Mouse (Mus musculus): ENCODE measurements around the gene Snx1.

DNA sequence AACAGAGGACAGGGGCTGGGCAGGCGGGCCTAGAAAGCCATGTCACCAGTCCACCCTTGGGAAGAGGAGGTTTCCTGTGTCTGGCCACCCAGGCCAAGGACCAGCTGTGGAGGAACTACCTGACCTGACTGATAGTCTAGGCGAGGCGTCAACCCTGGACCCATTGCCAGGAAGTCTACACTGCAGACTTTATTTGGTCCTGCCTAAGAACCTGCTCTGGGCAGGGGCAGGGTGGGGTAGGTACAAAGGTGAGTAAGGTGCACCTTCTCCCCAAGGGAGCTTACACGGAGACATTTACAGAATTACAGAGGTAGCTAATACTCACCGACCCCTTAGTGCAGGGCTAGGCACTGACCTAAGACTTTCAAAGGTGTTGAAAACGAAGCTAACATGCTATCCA lies 27.2 kb upstream of the Snx1 start:
- TF ChIP-seq POLR2A (IDR thresholded peaks at IDR 0.05; ENCODE audit: control insufficient read depth, low read depth, low read length) (no peak), CTCF (IDR thresholded peaks at IDR 0.05; ENCODE audit: control insufficient read depth, insufficient read depth, insufficient replicate concordance, low read depth, low read length) (no peak)

Data from testis, adult 2 months (tissue).